In genomic region chr19:16780790-16781384, GRCm38 (mm10) we compare ENCODE assay signal across 8 mouse cellular contexts. TPM values are rescaled to one million over a fixed set of nuclear protein-coding genes. Genes with fewer than 3 reads are reported as not detected.
DNase-seq lines count a peak whose midpoint lies in the region; ATAC-seq lines count a peak whose summit lies in the region.

Vps13a (minus strand) TSS chr19:16780933.

- peak within 1 kb of the TSS; percentile 77 for H3K9ac ChIP-seq in hindbrain, embryonic 16.5 days (ENCODE audit: low read depth, low read length)

- no peaks in the 10 kb centered on the region for H3K36me3 ChIP-seq in hindbrain, embryonic 16.5 days (ENCODE audit: control insufficient read depth, insufficient read depth, low read length)
- no peaks in the 10 kb centered on the region for H3K36me3 ChIP-seq in macrophage (ENCODE audit: inconsistent target)

- H3K4me2 ChIP-seq in hindbrain, embryonic 16.5 days (ENCODE audit: low read length): peak within 1 kb of the TSS; percentile 99

- H3K9me3 ChIP-seq in hindbrain, embryonic 16.5 days (ENCODE audit: control insufficient read depth, low read length): no peaks in the 10 kb centered on the region

- H3K4me1 ChIP-seq in hindbrain, embryonic 16.5 days (ENCODE audit: control insufficient read depth, insufficient read depth, low read depth, low read length): peaks cover 4% of the 10 kb centered on the region

- WGBS in hindbrain, embryonic 16.5 days: under 1% methylated on average over 52 of the region's 67 CpGs
- under 1% methylated on average over 61 of the region's 67 CpGs for WGBS in macrophage (ENCODE audit: missing documents)

- peak within 1 kb of the TSS; percentile 88 for H3K4me3 ChIP-seq in hindbrain, embryonic 16.5 days (ENCODE audit: low read length)
- H3K4me3 ChIP-seq in macrophage (ENCODE audit: inconsistent target): peak within 1 kb of the TSS; percentile 82

- peaks cover 2% of the 10 kb centered on the region; the same call in 1 of the 2 replicates for H3K27me3 ChIP-seq in hindbrain, embryonic 16.5 days (replicated peaks; ENCODE audit: control insufficient read depth, insufficient read depth, low read length)

- ATAC-seq in hindbrain, embryonic 16.5 days: peak; percentile 99

- H3K27ac ChIP-seq in hindbrain, embryonic 16.5 days (ENCODE audit: low read depth, low read length): peak within 1 kb of the TSS; percentile 39
- H3K27ac ChIP-seq in macrophage: peak within 1 kb of the TSS; percentile 52

- H3K79me2 ChIP-seq in macrophage (ENCODE audit: inconsistent target): peaks cover 43% of the 10 kb centered on the region

- peak; percentile 97 for DNase-seq in R1 (ENCODE audit: low read depth, low spot score)
- peak; percentile 88 to 94 for DNase-seq in cerebellum, postnatal 25 days
- DNase-seq in frontal cortex, postnatal 36 days (ENCODE audit: low spot score in 2 of 2): peak; percentile 82 to 84
- DNase-seq in left cerebral cortex, adult 18-20 months (ENCODE audit: low spot score in 2 of 2): peak; percentile 85 to 92
- DNase-seq in right cerebral cortex, adult 18-20 months: peak; percentile 92
- DNase-seq in urinary bladder, postnatal 10 days (ENCODE audit: low spot score): peak; percentile 57

RNA-seq across cellular contexts. Expression of gene Vps13a, which starts in this region (rescaled TPM):
- polyA plus RNA-seq in hindbrain, embryonic 16.5 days (2015; fragmentation: Nextera tagmentation; extraction: Ambion mirVana): 8.4 and 9.5 TPM in 2 replicates
- 10 to 100 TPM; 78.6 to 89.0 TPM for total RNA-seq in left cerebral cortex, adult 18-20 months (2021)
- total RNA-seq in macrophage (2018; cell fraction: chromatin; rRNA removed): 100 to 1,000 TPM in 18 of 26 experiments, 10 to 100 TPM in 8; 51.7 to 150 (median 111) TPM
- 10 to 100 TPM in 24 of 26 experiments, 1 to 10 TPM in 2; 8.0 to 18.3 (median 13.7) TPM for total RNA-seq in macrophage (2018; cell fraction: cytosol; rRNA removed)
- total RNA-seq in macrophage (2018; cell fraction: nucleus; rRNA removed): 10 to 100 TPM; 31.3 to 87.5 (median 57.4) TPM
- 9.3 to 10.2 TPM (median 10.1 TPM) in 3 replicates for polyA plus RNA-seq in macrophage (2018)

Comparison
In these comparisons a context has a peak if more than half of its experiments do, and no peak if none do; other contexts are left out.
1. Peak in every context shown above with its lines: DNase-seq, ATAC-seq, H3K4me3 ChIP-seq and H3K27ac ChIP-seq.